Mouse (Mus musculus) lung, postnatal 0 days (tissue): Measurements from ENCODE around the gene Qars. TPM values are rescaled to one million over a fixed set of nuclear protein-coding genes. Genes with fewer than 3 reads are reported as not detected.
A peak's percentile ranks its signal among the peaks of the same experiment; 100 is the strongest.

Source experiments
- ATAC-seq: fragments of 200-750 bp; cut with Nextera tagmentation; 2 replicates; pipeline ENCODE4 v1.8.0; 2017; ENCODE audit warnings: moderate library complexity
- DNase-seq: peaks from one replicate; pipeline ENCODE4 v3.0.0-alpha.2; 2016; ENCODE audit warnings: low spot score
- H3K27ac ChIP-seq: fragments of 300-500 bp; sonication (generic); 2 replicates; pipeline ENCODE4 v1.5.1; 2014; ENCODE audit warnings: antibody characterized with exemption, mild to moderate bottlenecking, low read length, mixed read lengths
- H3K27me3 ChIP-seq: fragments of 300-500 bp; sonication (generic); replicated peaks from 2 replicates; pipeline ENCODE4 v1.6.1; 2014; ENCODE audit warnings: low read length, mixed read lengths; ENCODE audit not compliant: insufficient read depth
- H3K36me3 ChIP-seq: fragments of 300-500 bp; sonication (generic); 2 replicates; pipeline ENCODE4 v1.6.1; 2014; ENCODE audit warnings: low read length, mixed read lengths; ENCODE audit not compliant: insufficient read depth
- H3K4me1 ChIP-seq: fragments of 300-500 bp; sonication (generic); 2 replicates; pipeline ENCODE4 v1.6.1; 2014; ENCODE audit warnings: antibody characterized with exemption, low read depth, low read length, mixed read lengths; ENCODE audit not compliant: insufficient read depth
- H3K4me2 ChIP-seq: fragments of 300-500 bp; sonication (generic); replicated peaks from 2 replicates; pipeline ENCODE4 v1.6.1; 2014; ENCODE audit warnings: low read depth, mild to moderate bottlenecking, low read length, moderate library complexity, mixed read lengths
- H3K4me3 ChIP-seq: fragments of 300-500 bp; sonication (generic); 2 replicates; pipeline ENCODE4 v1.5.1; 2014; ENCODE audit warnings: low read depth, low read length
- H3K9ac ChIP-seq: fragments of 300-500 bp; sonication (generic); replicated peaks from 2 replicates; pipeline ENCODE4 v1.6.1; 2014; ENCODE audit warnings: low read depth, mild to moderate bottlenecking
- H3K9me3 ChIP-seq: fragments of 300-500 bp; sonication (generic); 2 replicates; pipeline ENCODE4 v1.6.1; 2016; ENCODE audit warnings: low read length, mixed read lengths
- CTCF ChIP-seq: IDR thresholded peaks from 2 replicates; pipeline ENCODE4 v1.5.1; 2016; ENCODE audit warnings: antibody characterized with exemption, mild to moderate bottlenecking
- EP300 ChIP-seq: IDR thresholded peaks from 2 replicates; pipeline ENCODE4 v1.6.1; 2016; ENCODE audit warnings: antibody characterized with exemption, mild to moderate bottlenecking, control low read depth
- WGBS: fragments of 180-500 bp; shearing (Covaris S2); extraction: QIAGEN DNeasy Blood & Tissue Kit; methylation state at CpG from one replicate; pipeline ENCODE4 v1.1.7; 2014; 5-methylcytosine and 5-hydroxymethylcytosine counted together
- polyA plus RNA-seq: library from polyadenylated mRNA; unstranded; fragments of >200 nt; fragmentation: Nextera tagmentation; extraction: Ambion mirVana; gene quantifications from 2 replicates; pipeline ENCODE4 v1.2.1, GENCODE M21; 2015

The Qars gene
- 62.0 and 65.7 TPM in 2 replicates for polyA plus RNA-seq

DNA sequence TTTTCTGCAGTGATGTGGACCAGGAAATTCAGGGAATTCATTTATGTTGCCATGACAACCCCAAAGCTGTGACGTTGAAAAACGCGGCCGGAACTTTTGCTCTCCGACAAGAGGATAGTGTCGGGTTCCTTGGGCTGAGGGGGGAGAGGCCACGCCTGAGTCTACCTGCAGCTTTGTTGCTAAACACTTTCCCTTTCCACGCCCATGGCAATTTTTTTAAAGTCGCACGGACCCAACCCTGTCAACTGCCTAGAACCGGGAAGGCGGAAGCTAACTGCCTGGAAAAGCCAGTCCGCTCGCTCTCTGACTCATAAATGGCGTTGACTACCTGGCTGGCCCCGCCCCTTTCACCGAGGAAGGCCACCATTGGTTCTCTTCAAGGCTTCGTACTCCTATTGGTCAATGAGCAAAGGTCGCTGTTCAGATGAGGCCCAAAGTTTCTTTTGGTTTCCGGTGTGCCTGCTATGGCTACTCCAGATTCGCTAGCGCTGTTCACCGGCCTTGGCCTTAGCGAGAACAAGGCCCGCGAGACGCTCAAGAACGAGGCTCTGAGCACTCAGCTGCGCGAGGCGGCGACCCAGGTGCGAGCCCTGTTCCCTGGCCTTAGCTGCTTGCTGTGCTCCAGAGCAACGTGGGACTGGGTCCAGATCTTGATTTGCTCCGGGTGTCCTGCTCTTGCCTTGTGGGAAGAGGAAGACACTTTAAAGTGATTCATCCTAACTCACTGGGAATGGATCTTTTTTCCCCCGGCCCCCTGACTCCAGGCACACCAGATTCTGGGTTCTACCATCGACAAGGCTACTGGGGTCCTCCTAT is at the start of gene Qars:
TSS of gene Qars (plus strand) at position 88 of the 816 bp plus-strand sequence.
- DNase-seq = peak; percentile 99
- WGBS = under 1% methylated on average over 37 of the region's 37 CpGs
- Histone ChIP-seq H3K9me3 (no peaks in the 10 kb centered on the region), H3K4me2 (peak within 1 kb of the TSS; percentile 77), H3K4me1 (peaks cover 7% of the 10 kb centered on the region; the same call in 1 of the 2 replicates), H3K27ac (peak within 1 kb of the TSS; percentile 93), H3K27me3 (no peaks in the 10 kb centered on the region), H3K4me3 (peak within 1 kb of the TSS; percentile 58), H3K9ac (peak within 1 kb of the TSS; percentile 91), H3K36me3 (peaks cover 8% of the 10 kb centered on the region)
- TF ChIP-seq EP300 = no peak
- no peak for TF ChIP-seq CTCF
- peak; percentile 98 for ATAC-seq

DNA sequence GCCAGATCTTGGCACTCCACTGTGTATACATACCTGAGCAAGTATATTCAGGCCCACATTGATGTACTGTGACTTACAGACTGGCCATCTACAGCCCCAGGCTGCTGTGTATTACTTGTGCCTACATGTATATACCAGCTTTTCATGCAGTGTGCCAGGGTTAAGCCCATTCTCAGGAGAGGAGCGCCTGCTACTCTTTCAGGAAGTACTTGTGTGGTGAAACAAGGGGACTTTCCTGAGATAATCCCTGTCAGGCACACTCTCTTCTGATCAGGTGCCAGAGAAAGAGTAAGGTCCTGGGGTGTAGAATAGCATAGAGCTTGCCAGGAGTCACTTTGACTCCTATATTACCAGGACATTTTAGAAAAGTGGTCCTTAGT is 47.6 kb upstream of the Qars start:
- H3K9ac ChIP-seq = no peak overlapping the region
- TF ChIP-seq CTCF = no peak
- TF ChIP-seq EP300 = no peak
- DNase-seq = no peak
- ATAC-seq = no peak
- no peaks in the 10 kb centered on the region for H3K9me3 ChIP-seq
- peak overlapping the region; percentile 95 for H3K4me3 ChIP-seq
- H3K36me3 ChIP-seq = peaks cover 16% of the 10 kb centered on the region; the same call in 1 of the 2 replicates
- peak overlapping the region; percentile 98 for H3K27ac ChIP-seq
- 53% methylated on average over 1 of the region's 1 CpGs for WGBS
- peaks cover 23% of the 10 kb centered on the region for H3K4me1 ChIP-seq
- no peaks in the 10 kb centered on the region for H3K27me3 ChIP-seq
- peak overlapping the region; percentile 72 for H3K4me2 ChIP-seq

DNA sequence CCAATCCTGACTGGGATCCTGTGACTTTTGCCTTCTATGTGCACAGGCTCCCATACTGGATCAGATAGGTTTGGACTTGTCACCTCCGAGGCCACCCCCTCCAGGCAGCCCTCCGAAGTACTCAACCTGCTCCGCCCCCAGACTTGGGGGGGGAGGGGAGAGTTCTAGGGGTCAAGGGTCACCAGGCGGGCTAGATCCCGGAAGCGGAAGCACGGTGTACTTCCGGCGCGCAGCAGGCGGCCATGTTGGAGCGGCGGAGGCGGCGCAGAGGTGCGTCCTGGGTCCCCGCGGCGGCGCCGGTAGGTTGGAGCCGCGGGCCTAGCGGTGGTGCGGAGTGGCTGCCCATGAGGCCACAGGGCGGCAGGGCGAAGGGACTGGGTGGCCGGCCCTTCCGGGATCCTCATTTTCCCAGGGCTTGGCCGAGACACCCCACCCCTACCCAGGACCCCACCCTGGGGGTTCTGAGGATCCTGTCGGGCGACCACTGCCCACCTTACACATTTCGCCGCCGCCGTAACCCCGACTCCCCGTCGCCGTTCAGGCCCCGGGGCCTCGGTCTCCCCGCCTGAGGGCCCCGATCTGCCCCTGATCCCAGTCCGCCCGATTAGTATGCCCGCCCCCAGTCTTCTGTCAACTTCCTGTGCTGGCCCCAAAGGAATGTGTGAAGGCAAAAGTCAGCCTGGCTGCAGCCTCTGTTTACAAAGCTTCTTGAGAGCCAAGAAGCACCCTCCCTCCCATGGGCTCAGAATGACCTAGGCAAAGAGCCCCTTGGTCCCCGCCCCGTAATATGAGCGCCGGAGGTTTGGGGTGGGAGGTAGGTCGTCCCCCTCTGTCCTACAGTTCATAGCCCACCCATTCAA is 47.0 kb upstream of the Qars start, which contains the start of gene Ccdc71:
TSS of gene Ccdc71 (plus strand) at position 209 of the 860 bp plus-strand sequence.
- ATAC-seq (peak; percentile 87), DNase-seq (peak; percentile 93)
- Histone ChIP-seq H3K9me3 (no peaks in the 10 kb centered on the region), H3K27me3 (no peaks in the 10 kb centered on the region), H3K27ac (peak within 1 kb of the TSS; percentile 98), H3K4me1 (peaks cover 23% of the 10 kb centered on the region), H3K4me3 (peak within 1 kb of the TSS; percentile 95), H3K36me3 (peaks cover 16% of the 10 kb centered on the region; the same call in 1 of the 2 replicates), H3K9ac (peak within 1 kb of the TSS; percentile 84), H3K4me2 (peak within 1 kb of the TSS; percentile 72)
- WGBS = under 1% methylated on average over 47 of the region's 52 CpGs
- TF ChIP-seq CTCF (0 out of 2 replicates have a peak, but pooled peaks have one; percentile 2), EP300 (peak; percentile 64)

DNA sequence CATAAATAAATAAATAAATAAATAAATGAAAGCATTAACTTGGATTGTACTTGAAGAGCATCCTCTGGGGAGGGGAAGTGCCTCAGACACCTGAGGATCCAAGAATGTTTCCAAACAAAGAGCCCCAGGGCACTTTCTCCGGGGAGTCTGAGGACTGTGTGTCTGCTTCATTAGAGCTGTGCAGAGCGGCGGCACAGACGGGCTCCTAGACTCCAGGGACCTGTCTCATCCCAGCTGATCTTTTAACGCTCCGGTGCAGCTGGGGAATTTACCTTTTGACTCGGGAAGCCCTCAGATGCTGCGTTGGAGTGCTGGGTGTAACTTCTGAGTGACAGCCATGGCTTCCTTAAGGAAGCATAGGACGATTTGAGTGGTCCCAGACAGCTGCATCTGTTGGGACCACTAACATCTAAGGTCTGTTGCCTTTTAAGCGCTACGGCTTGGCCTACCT is 46.3 kb upstream of the Qars start, which contains the start of gene Klhdc8b:
TSS of gene Klhdc8b (minus strand) at position 401 of the 451 bp plus-strand sequence.
- peaks cover 20% of the 10 kb centered on the region for H3K36me3 ChIP-seq
- peak; percentile 9; the same call in 1 of the 2 replicates for ATAC-seq
- TF ChIP-seq EP300 (no peak), CTCF (no peak)

DNA sequence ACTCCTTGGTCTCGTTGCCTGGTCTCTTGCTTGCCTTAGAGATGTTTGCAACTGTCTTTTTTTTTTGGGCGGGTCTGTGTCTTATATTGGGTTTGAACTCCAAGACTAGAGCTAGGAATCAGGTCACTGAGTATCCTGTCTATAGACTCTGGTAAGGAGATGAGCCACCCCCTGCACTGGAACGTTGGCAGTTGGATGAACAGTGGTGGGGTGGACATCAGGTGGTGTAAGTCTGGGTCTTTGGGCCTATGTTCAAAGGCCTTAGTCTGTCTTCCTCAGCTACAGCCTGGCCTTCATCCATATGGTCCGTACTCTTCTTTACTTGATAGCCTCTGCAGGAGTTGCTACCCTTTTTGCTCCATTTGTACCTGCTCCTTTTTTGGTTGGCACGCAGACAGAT is 45.8 kb upstream of the Qars start:
- Histone ChIP-seq H3K27ac (peak overlapping the region; percentile 98), H3K9ac (no peak overlapping the region), H3K4me3 (peak overlapping the region; percentile 95), H3K4me2 (peak overlapping the region; percentile 72), H3K27me3 (no peaks in the 10 kb centered on the region), H3K9me3 (no peaks in the 10 kb centered on the region), H3K4me1 (peaks cover 23% of the 10 kb centered on the region), H3K36me3 (peaks cover 21% of the 10 kb centered on the region)
- TF ChIP-seq CTCF (no peak), EP300 (no peak)
- DNase-seq (no peak), ATAC-seq (no peak)
- 75% methylated on average over 5 of the region's 5 CpGs for WGBS

More for the DNA sequence above, 46.3 kb upstream of the Qars start, which contains the start of gene Klhdc8b:
- H3K27ac ChIP-seq = peak within 1 kb of the TSS; percentile 98
- no peaks in the 10 kb centered on the region for H3K27me3 ChIP-seq
- DNase-seq = no peak
- H3K9me3 ChIP-seq = no peaks in the 10 kb centered on the region
- peak within 1 kb of the TSS; percentile 72 for H3K4me2 ChIP-seq
- WGBS = 12% methylated on average over 11 of the region's 11 CpGs
- H3K4me3 ChIP-seq = peak within 1 kb of the TSS; percentile 95
- H3K9ac ChIP-seq = peak within 1 kb of the TSS; percentile 84
- peaks cover 23% of the 10 kb centered on the region for H3K4me1 ChIP-seq
